Mouse (Mus musculus): ENCODE results near the gene St6galnac3. TPM values are rescaled to one million over a fixed set of nuclear protein-coding genes. Genes with fewer than 3 reads are reported as not detected.

St6galnac3 gene
- polyA plus RNA-seq, 1 experiment = not detected

GRCm38 (mm10) chr3:153354186-153354987, 370.6 kb downstream of the St6galnac3 start:
- Histone ChIP-seq H3K79me3 (ENCODE audit: low read depth) (no peaks in the 10 kb centered on the region), H3ac (ENCODE audit: control insufficient read depth, insufficient read length, low read depth) (no peak overlapping the region), H3K4me3 (ENCODE audit: insufficient read depth, poor library complexity, severe bottlenecking) (no peak overlapping the region), H3K27me3 (ENCODE audit: control insufficient read depth, insufficient read depth, insufficient read length) (no peaks in the 10 kb centered on the region), H3K79me2 (ENCODE audit: control insufficient read depth, insufficient read depth) (no peaks in the 10 kb centered on the region), H3K36me3 (ENCODE audit: control insufficient read depth, insufficient read depth) (no peaks in the 10 kb centered on the region)
- TF ChIP-seq CEBPB (IDR thresholded peaks at IDR 0.05; ENCODE audit: low read depth) (no peak), MYOD1 (IDR thresholded peaks at IDR 0.05; ENCODE audit: control insufficient read depth, insufficient read length, low read depth) (no peak), CTCF (IDR thresholded peaks at IDR 0.05; ENCODE audit: control insufficient read depth, insufficient read depth, insufficient read length) (no peak), MYOG (IDR thresholded peaks at IDR 0.05; ENCODE audit: control insufficient read depth, extremely low read depth, insufficient read length) (no peak), USF1 (IDR thresholded peaks at IDR 0.05; ENCODE audit: low read depth) (no peak), MAX (IDR thresholded peaks at IDR 0.05) (no peak), FOSL1 (IDR thresholded peaks at IDR 0.05; ENCODE audit: insufficient read depth, low read length, poor library complexity, severe bottlenecking) (no peak)

GRCm38 (mm10) chr3:153353313-153354103, 371.5 kb downstream of the St6galnac3 start:
- Histone ChIP-seq H3K36me3 (ENCODE audit: control insufficient read depth, insufficient read depth) (no peaks in the 10 kb centered on the region), H3K79me3 (ENCODE audit: low read depth) (no peaks in the 10 kb centered on the region), H3ac (ENCODE audit: control insufficient read depth, insufficient read length, low read depth) (no peak overlapping the region), H3K27me3 (ENCODE audit: control insufficient read depth, insufficient read depth, insufficient read length) (no peaks in the 10 kb centered on the region), H3K79me2 (ENCODE audit: control insufficient read depth, insufficient read depth) (no peaks in the 10 kb centered on the region), H3K4me3 (ENCODE audit: insufficient read depth, poor library complexity, severe bottlenecking) (no peak overlapping the region)
- TF ChIP-seq USF1 (IDR thresholded peaks at IDR 0.05; ENCODE audit: low read depth) (no peak), MYOD1 (IDR thresholded peaks at IDR 0.05; ENCODE audit: control insufficient read depth, insufficient read length, low read depth) (no peak), CTCF (IDR thresholded peaks at IDR 0.05; ENCODE audit: control insufficient read depth, insufficient read depth, insufficient read length) (no peak), FOSL1 (IDR thresholded peaks at IDR 0.05; ENCODE audit: insufficient read depth, low read length, poor library complexity, severe bottlenecking) (no peak), MYOG (IDR thresholded peaks at IDR 0.05; ENCODE audit: control insufficient read depth, extremely low read depth, insufficient read length) (no peak), CEBPB (IDR thresholded peaks at IDR 0.05; ENCODE audit: low read depth) (no peak), MAX (IDR thresholded peaks at IDR 0.05) (no peak)

- Histone ChIP-seq H3K79me2 (ENCODE audit: control insufficient read depth, insufficient read depth) (no peaks in the 10 kb centered on the region), H3K79me3 (ENCODE audit: low read depth) (no peaks in the 10 kb centered on the region), H3K27me3 (ENCODE audit: control insufficient read depth, insufficient read depth, insufficient read length) (no peaks in the 10 kb centered on the region), H3ac (ENCODE audit: control insufficient read depth, insufficient read length, low read depth) (no peak overlapping the region), H3K36me3 (ENCODE audit: control insufficient read depth, insufficient read depth) (no peaks in the 10 kb centered on the region), H3K4me3 (ENCODE audit: insufficient read depth, poor library complexity, severe bottlenecking) (no peak overlapping the region)
- TF ChIP-seq MYOG (IDR thresholded peaks at IDR 0.05; ENCODE audit: control insufficient read depth, extremely low read depth, insufficient read length) (no peak), FOSL1 (IDR thresholded peaks at IDR 0.05; ENCODE audit: insufficient read depth, low read length, poor library complexity, severe bottlenecking) (no peak)
Observed at GRCm38 (mm10) chr3:153349981-153350380, 375.0 kb downstream of the St6galnac3 start.

- Histone ChIP-seq H3K36me3 (ENCODE audit: control insufficient read depth, insufficient read depth) (no peaks in the 10 kb centered on the region), H3K4me3 (ENCODE audit: insufficient read depth, poor library complexity, severe bottlenecking) (no peak overlapping the region), H3ac (ENCODE audit: control insufficient read depth, insufficient read length, low read depth) (no peak overlapping the region), H3K79me3 (ENCODE audit: low read depth) (no peaks in the 10 kb centered on the region), H3K27me3 (ENCODE audit: control insufficient read depth, insufficient read depth, insufficient read length) (no peaks in the 10 kb centered on the region), H3K79me2 (ENCODE audit: control insufficient read depth, insufficient read depth) (no peaks in the 10 kb centered on the region)
- no peak for TF ChIP-seq CEBPB (IDR thresholded peaks at IDR 0.05; ENCODE audit: low read depth)
- TF ChIP-seq USF1 (IDR thresholded peaks at IDR 0.05; ENCODE audit: low read depth) = no peak
- TF ChIP-seq CTCF (IDR thresholded peaks at IDR 0.05; ENCODE audit: control insufficient read depth, insufficient read depth, insufficient read length) = no peak
- TF ChIP-seq FOSL1 (IDR thresholded peaks at IDR 0.05; ENCODE audit: insufficient read depth, low read length, poor library complexity, severe bottlenecking) = no peak
- TF ChIP-seq MYOD1 (IDR thresholded peaks at IDR 0.05; ENCODE audit: control insufficient read depth, insufficient read length, low read depth) = no peak
Observed at GRCm38 (mm10) chr3:153348797-153349465, 376.0 kb downstream of the St6galnac3 start.

GRCm38 (mm10) chr3:153344979-153345378, 380.0 kb downstream of the St6galnac3 start:
- Histone ChIP-seq H3K4me3 (ENCODE audit: insufficient read depth, poor library complexity, severe bottlenecking) (no peak overlapping the region), H3K36me3 (ENCODE audit: control insufficient read depth, insufficient read depth) (no peaks in the 10 kb centered on the region), H3ac (ENCODE audit: control insufficient read depth, insufficient read length, low read depth) (no peak overlapping the region), H3K79me3 (ENCODE audit: low read depth) (no peaks in the 10 kb centered on the region), H3K79me2 (ENCODE audit: control insufficient read depth, insufficient read depth) (no peaks in the 10 kb centered on the region), H3K27me3 (ENCODE audit: control insufficient read depth, insufficient read depth, insufficient read length) (no peaks in the 10 kb centered on the region)
- TF ChIP-seq MYOG (IDR thresholded peaks at IDR 0.05; ENCODE audit: control insufficient read depth, extremely low read depth, insufficient read length) = no peak
- TF ChIP-seq MYOD1 (IDR thresholded peaks at IDR 0.05; ENCODE audit: control insufficient read depth, insufficient read length, low read depth) = no peak
- TF ChIP-seq CTCF (IDR thresholded peaks at IDR 0.05; ENCODE audit: control insufficient read depth, insufficient read depth, insufficient read length) = no peak
- TF ChIP-seq USF1 (IDR thresholded peaks at IDR 0.05; ENCODE audit: low read depth) = no peak
- TF ChIP-seq CEBPB (IDR thresholded peaks at IDR 0.05; ENCODE audit: low read depth) = no peak
- no peak for TF ChIP-seq MAX (IDR thresholded peaks at IDR 0.05)
- TF ChIP-seq FOSL1 (IDR thresholded peaks at IDR 0.05; ENCODE audit: insufficient read depth, low read length, poor library complexity, severe bottlenecking) = no peak
